8 mouse cellular contexts compared by ENCODE assay signal in genomic region chr8:54163505-54163904, GRCm38 (mm10).
A peak's percentile ranks its signal among the peaks of the same experiment; 100 is the strongest.
DNase-seq lines count a peak whose midpoint lies in the region; ATAC-seq lines count a peak whose summit lies in the region.
"Had no signal": no experiment of that assay in that cellular context is flagged by ENCODE, and none has a peak within 500 bp of the region (broad histone marks: within the 10 kb centered on the region; RNA-seq: fewer than 3 reads in every experiment).

No protein-coding gene starts in this region.

- 35% methylated on average over 5 of the region's 5 CpGs for WGBS in midbrain, embryonic 10.5 days

- no peaks in the 10 kb centered on the region for H3K9me3 ChIP-seq in midbrain, embryonic 10.5 days (replicated peaks)

- DNase-seq in 416B (ENCODE audit: low read depth) (peak; percentile 11), R1 (ENCODE audit: low read depth, low spot score) (peak; percentile 33)
- peak; percentile 28 for DNase-seq in midbrain, embryonic 10.5 days (ENCODE audit: low spot score)
- no peak for DNase-seq in testis, postnatal 14 days (ENCODE audit: low spot score)
- DNase-seq in right cerebral cortex, postnatal 14 days: no peak

- no peak overlapping the region for H3K27ac ChIP-seq in midbrain, embryonic 10.5 days (replicated peaks)
- H3K27ac ChIP-seq: macrophage had no signal

- H3K27me3 ChIP-seq in midbrain, embryonic 10.5 days (ENCODE audit: low read depth, poor library complexity, severe bottlenecking): no peaks in the 10 kb centered on the region

- no peak overlapping the region for H3K4me3 ChIP-seq in midbrain, embryonic 10.5 days

- H3K36me3 ChIP-seq in midbrain, embryonic 10.5 days: no peaks in the 10 kb centered on the region

- ATAC-seq in granulocyte monocyte progenitor cell, adult 5-6 weeks (replicated peaks; ENCODE audit: poor library complexity, severe bottlenecking): peak; percentile 80
- ATAC-seq in monocyte, adult 5-6 weeks (replicated peaks; ENCODE audit: insufficient number of reproducible peaks, low FRiP score, low TSS enrichment, poor library complexity, severe bottlenecking): no peak

- peaks cover 6% of the 10 kb centered on the region for H3K4me1 ChIP-seq in midbrain, embryonic 10.5 days

Comparison
In these comparisons a context has a peak if more than half of its experiments do, and no peak if none do; other contexts are left out.
1. DNase-seq: peak in 416B (single experiment), R1 (single experiment) and midbrain, embryonic 10.5 days (single experiment); none in testis, postnatal 14 days (single experiment) and right cerebral cortex, postnatal 14 days (single experiment).